Mouse (Mus musculus): Measurements from ENCODE around the gene Tnni3k. TPM values are rescaled to one million over a fixed set of nuclear protein-coding genes. Genes with fewer than 3 reads are reported as not detected.
A peak's percentile ranks its signal among the peaks of the same experiment; 100 is the strongest.
"Not testable (repeated sequence)": the region's sequence is repeated elsewhere in the genome, so short reads cannot be mapped to it uniquely, and the experiment has no call there.

The Tnni3k gene
- total RNA-seq, 2 experiments from 2014 or later: not detected

DNA sequence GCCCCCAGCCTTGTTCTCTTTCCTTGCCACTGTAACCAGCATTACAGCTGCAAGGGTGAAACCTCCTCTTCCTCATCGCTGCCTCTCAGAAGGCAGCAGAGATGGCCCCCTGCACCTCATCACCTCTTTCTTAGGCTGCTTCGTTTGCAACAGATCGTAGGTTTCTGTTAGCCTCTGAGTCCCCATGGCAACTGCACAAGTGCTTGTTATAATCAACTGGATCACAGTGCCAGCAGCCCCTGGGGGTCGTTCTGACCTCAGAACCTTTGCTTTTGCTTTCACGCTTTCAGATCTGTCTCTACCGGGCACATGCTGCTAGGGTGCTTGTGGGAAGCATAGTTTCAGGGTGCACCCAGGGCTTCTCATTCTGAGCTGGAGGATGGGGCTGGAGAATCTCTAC lies 201.9 kb downstream of the Tnni3k start:
- no peak for ATAC-seq (replicated peaks; ENCODE audit: low FRiP score, low TSS enrichment, poor library complexity, severe bottlenecking)

DNA sequence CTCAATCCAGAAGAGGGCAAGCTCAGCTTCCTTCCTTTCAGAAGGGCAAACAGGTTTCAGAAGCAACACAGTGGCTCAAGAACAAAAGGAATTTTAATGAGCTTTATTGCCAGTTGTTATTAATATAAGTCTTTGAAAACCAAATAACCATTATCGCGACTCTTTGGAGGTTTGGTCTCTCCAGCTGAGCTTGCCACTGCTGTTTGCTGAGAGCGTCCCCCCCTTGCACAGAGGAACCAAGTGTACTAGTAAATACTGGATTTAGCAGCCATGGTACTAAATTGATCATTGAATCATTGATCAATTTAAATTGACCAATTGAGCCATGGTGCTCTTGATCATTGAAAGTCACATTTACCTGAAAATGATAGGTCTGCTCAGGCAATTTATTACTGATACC lies 202.9 kb downstream of the Tnni3k start:
- no peak for ATAC-seq (replicated peaks; ENCODE audit: low FRiP score, low TSS enrichment, poor library complexity, severe bottlenecking)

DNA sequence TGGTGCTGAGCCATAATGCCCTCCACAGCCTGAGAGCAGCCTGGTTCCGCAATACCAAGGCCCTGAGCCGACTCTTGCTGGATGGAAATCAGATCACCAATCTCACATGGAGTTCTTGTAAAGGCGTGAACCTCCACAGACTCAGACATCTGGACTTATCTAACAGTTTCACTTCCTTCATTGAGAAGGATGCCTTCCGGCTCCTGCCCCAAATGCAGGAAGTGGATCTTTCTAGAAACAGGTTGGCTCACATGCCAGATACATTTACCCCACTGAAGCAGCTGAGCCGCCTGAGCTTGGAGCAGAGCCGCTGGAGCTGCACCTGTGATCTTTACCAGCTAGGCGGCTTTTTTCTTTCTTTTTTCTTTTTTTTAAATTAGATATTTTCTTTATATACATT lies 213.0 kb downstream of the Tnni3k start:
- no peak for ATAC-seq (replicated peaks; ENCODE audit: low FRiP score, low TSS enrichment, poor library complexity, severe bottlenecking)

DNA sequence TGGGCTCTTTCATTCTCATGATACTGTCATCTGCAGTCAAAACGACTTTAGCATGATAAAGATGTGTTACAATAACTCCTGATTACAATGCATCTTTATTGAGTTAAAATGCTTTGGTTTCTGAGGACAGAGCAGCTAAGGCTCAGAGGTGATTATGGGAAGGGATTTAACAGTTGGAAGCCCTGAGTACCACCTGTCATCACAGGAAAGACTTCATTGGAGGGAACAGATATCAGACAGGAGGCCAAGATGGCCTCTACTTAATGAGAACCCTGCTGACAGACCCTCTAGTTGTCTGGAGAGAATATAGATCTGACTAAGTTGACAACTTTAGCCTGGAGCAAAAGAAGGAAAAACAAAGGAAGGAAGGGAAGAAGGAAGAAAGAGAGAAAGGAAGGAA lies 214.1 kb downstream of the Tnni3k start:
- ATAC-seq (replicated peaks; ENCODE audit: low FRiP score, low TSS enrichment, poor library complexity, severe bottlenecking): no peak

DNA sequence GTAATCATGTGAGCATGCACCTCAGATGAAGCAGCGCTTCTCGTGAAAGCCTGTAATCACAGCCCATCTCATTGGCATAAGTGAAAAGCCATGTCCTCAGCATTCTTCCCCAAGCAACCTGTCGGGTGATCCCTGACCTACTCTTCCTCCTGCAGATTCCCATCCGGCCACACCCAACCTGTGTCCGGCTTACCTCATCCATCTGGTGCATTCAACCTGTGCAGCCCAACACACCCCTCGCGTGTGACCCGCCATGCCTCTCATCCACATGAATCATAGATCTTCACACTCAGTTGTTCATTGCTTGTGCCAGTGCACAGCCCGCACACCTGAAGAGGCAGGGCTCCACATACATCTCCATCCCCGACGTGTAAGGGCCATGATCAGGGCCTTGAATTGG lies 217.3 kb downstream of the Tnni3k start:
- ATAC-seq (replicated peaks; ENCODE audit: low FRiP score, low TSS enrichment, poor library complexity, severe bottlenecking): no peak

DNA sequence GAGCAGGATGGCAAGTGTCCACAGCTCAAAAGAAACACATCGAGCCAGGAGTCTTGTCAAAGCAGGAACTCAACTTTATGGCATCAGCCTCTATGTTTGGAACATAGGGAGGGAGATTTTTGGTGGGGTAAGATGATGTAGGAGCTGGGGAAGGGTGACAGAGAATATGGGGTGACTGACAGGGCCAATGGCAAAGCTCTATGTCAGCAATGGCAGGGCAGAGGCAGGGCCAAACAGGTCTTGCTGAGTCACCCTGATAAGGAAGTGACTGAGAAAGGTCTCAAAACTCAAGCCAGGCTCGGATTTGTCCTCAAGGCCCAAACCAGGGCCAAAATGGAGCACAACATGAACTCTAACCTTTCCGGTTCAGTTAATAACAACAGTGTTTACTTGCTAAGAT lies 219.1 kb downstream of the Tnni3k start:
- ATAC-seq (replicated peaks; ENCODE audit: low FRiP score, low TSS enrichment, poor library complexity, severe bottlenecking): no peak

DNA sequence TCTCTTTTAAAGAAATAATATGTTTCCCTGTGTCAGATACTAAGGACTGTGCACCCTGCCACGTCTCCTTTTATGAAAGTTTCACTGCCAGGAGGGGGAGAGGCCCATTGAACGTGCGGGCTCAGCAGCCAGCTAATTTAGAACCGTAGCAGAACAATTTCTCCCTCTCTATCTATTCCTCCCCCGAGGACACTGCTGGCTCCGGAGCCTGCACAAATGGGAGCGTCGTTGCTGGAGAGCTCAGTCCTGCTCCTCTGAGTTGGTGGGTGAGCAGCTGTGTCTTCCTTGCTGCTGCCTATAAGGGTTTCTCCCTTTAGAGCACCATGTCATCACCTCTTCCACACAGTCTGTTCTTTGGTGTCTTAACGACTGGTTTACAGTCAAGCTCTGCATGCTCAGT lies 220.8 kb downstream of the Tnni3k start:
- no peak for ATAC-seq (replicated peaks; ENCODE audit: low FRiP score, low TSS enrichment, poor library complexity, severe bottlenecking)

DNA sequence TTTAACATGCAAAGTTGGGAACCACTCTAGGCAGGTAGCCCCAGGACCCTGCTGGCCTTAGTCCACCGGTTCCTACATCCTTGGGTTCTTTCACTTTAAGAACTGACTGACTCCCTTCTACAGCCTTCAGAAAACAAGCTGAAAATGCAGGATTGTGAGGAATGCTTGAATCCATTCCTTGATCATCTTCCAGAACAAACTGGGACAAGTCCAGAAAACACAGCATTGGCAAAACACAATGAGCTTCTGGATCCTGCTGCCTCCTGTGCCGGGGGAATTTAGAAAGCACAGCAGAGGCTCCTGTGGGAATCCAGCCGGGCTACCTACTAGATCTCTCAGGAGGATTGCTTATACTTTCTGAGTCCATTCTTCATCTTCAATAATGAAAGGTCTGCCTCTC lies 229.5 kb downstream of the Tnni3k start:
- no peak for ATAC-seq (replicated peaks; ENCODE audit: low FRiP score, low TSS enrichment, poor library complexity, severe bottlenecking)

DNA sequence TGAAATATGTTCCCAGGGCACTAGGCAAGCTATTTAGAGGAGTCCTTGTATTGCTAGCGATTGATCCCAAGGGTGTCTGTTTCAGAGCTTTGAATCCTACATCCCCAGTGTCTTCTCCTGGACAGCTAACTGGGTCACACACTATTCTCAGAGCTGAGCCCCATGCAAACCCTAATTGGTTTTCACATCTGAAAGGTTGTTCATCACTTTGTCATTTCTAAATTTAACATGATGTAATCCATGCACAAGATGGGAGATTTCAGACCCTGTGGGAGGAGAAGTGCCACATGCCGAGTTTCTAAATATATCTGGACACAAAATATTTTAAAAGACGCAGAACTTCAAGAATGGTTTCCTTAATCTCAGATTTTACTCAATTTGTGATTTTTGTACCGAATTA lies 230.5 kb downstream of the Tnni3k start:
- no peak for ATAC-seq (replicated peaks; ENCODE audit: low FRiP score, low TSS enrichment, poor library complexity, severe bottlenecking)

DNA sequence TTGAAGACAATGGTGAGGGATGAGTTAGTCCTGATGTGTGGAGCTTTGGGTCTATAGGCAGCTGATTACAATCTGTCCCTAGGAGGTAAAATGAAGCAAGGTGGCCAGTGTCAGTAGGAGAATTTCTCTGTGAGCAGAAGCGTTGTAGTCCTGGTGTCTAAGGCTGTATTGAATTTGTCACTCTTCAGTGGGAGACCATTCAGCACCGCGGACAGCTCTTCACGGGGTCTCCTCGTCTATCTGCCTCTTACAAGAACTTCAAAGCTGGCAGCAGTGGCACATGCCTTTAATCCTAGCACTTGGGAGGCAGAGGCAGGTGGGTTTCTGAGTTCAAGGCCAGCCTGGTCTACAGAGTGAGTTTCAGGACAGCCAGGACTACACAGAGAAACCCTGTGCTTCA lies 235.5 kb downstream of the Tnni3k start:
- ATAC-seq (replicated peaks; ENCODE audit: low FRiP score, low TSS enrichment, poor library complexity, severe bottlenecking): not testable (repeated sequence)

DNA sequence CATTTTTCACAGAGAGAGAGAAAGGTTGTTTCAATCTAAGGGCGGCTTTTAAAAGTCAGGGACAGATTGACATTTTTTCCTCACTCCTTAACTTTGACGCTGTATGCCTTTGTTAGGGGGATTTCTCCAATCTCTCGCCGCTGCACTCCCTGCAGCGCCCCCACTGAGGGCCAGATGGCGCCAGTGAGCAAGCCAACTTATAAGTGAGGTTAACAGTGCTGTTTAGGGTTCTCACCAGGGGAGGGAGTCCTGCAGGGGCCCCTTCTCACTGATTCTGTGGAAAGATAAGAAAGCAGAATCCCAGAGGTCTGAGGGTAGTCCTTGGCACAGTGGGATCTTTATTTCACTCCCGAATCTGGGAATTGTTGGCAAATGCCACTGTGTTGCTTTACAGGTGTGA lies 237.5 kb downstream of the Tnni3k start:
- peak; percentile 94 for ATAC-seq (replicated peaks; ENCODE audit: low FRiP score, low TSS enrichment, poor library complexity, severe bottlenecking)

DNA sequence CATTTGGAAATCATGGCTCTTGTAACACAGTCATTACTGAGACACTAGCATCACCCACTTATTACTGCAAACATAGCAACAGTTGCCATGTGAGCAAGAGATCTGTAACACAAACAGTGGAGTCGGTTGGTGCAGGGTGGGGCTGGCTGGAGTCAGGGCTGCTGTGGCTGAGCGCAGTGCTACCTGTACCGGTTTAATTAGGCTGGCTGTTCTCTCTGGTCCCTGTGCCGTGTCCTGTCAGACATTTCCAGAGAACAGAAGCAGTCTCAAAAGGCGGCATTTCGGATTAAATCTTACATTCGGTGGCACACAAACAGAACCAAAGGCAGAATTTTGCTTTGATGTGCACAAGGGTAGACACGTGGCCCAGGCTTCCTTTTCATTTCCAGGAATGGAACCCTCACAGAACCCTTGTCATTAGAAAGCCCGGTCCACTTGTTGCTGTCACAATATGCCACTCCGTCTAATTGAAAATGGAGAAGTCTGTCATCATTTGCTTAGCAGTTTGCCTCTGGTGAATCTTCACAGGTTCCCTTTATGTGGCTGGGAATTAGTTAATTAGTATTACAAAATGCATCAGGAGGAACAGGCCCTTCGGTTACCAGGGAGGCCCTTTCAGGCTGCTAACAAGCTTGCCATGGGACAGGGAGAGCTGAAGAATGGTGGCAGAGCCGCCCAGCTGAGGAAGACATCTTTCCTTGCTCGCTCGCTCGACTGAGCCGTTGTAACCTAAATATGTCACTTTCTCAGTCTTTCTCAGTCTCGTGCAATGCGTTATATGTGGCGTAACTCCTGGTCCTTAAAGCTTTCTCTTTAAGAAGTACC lies 238.2 kb downstream of the Tnni3k start:
- ATAC-seq (replicated peaks; ENCODE audit: low FRiP score, low TSS enrichment, poor library complexity, severe bottlenecking): no peak

DNA sequence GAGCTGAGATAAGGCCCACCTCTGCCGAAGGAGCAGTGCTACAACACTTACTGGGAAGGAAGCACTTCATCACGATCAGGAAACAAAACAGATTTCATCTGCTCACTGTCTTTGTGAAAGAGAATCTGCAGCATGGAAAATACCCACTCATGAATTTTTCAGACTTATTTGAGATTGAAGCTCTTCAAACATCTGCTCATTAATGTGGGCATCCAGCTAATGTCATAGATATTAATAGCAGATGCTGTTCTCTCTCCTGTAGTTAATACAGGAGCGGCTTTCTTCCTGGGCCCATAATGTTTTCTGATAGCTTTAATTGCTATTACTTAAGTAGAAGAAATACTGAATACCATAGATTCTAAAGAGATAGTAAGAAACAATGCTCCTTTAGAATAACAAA lies 239.0 kb downstream of the Tnni3k start:
- ATAC-seq (replicated peaks; ENCODE audit: low FRiP score, low TSS enrichment, poor library complexity, severe bottlenecking): no peak

DNA sequence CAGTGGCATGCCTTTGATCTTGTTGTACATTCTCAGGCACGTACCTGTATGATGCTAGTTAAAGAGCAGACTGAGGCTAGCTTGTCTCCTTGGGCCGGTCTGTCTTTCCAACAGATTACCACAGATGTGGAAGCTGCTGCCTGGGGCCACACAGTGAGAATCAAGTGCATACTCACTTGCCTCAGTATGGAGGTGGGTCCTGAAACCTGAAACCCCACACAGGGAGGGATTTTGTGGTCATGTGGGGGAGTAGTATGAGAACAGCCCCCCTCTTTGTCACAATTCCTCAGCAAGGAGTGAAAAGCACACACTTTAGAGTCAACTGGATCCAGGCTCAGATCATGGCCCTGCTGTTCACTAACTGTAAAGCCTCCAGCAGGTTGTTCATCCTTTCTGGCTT lies 239.6 kb downstream of the Tnni3k start:
- no peak for ATAC-seq (replicated peaks; ENCODE audit: low FRiP score, low TSS enrichment, poor library complexity, severe bottlenecking)

DNA sequence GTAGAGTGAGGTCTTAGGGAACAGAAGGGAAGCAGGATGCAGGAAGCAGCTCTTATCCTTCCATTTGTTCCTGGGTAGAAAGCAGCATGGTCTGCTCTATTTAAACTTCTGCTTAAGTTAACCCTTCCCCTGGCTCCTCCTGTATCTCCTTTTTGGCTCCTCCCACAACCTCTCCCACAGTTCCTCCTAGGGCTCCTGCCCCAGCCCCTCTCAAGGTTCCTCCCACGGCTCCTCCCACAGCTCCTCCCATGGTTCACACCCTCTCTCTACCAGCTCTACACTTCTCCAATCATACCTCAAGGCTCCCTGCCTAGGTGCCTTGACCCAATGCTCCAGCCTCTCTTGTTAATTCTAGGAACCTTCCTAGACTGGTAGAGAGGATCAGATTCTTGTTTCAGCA lies 242.3 kb downstream of the Tnni3k start:
- ATAC-seq (replicated peaks; ENCODE audit: low FRiP score, low TSS enrichment, poor library complexity, severe bottlenecking): no peak

DNA sequence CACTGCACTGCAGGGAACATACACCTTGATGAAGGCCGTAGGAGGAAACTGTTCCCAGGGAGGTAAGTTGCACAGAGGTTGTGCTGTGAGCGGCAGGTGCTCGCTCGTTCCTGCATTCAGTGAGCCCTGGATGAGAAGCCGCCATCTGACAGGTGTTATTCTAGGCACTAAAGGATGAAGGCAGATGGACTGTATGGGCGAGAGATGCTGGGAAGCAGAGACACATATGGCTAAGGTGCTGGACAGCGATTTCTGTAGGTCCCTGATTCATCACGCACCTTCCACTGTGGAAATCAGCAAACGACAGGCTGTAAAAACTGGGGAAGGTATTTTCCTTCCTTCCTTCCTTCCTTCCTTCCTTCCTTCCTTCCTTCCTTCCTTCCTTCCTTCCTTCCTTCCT lies 243.4 kb downstream of the Tnni3k start:
- no peak for ATAC-seq (replicated peaks; ENCODE audit: low FRiP score, low TSS enrichment, poor library complexity, severe bottlenecking)

DNA sequence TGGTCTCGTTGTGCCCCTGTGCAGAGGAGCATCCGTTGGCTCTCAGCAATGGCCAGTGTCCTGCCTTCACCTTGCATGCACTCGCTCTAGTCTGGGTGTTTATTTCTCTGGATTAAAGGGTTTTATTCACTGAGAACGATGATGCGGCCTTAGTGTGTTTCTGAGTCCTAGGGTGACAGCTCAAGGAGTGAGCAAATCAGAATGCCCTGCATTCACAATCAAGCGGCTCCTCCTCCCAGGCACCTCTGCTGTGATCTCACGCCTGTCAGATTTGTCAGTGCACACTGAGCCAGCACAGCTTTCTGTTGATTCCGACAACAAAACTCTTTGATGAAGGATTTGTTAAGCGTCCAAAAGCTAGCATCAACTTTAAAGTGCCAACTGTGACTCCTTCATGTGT lies 243.9 kb downstream of the Tnni3k start:
- ATAC-seq (replicated peaks; ENCODE audit: low FRiP score, low TSS enrichment, poor library complexity, severe bottlenecking): no peak

DNA sequence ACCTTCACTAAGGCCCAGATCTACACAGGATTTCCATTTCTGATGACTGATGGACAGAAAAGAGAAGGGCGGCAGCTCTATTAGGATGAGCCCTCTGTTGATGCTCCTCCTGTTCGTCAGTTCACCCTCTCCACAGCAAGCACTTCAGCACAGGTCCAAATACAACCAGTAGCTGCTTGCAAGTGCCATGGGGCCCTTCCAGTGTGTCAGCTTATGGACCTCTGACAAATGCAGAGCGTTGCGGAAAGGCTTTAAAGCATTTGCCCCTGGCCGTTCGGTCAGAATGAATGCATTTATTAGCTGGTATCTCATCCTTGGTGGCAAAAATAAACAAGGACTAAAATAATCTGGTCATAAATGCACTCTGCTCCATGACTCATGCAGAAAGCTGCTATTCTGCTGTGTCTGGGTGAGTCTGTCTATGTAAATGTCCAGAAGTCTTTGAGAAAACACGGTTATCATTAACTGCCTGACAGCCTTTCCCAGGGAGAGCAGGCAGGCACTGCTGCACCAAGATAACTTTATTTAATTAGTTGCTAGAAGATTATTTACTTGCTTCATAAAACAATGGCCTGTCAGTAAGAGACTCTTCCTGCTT lies 244.8 kb downstream of the Tnni3k start:
- no peak for ATAC-seq (replicated peaks; ENCODE audit: low FRiP score, low TSS enrichment, poor library complexity, severe bottlenecking)

DNA sequence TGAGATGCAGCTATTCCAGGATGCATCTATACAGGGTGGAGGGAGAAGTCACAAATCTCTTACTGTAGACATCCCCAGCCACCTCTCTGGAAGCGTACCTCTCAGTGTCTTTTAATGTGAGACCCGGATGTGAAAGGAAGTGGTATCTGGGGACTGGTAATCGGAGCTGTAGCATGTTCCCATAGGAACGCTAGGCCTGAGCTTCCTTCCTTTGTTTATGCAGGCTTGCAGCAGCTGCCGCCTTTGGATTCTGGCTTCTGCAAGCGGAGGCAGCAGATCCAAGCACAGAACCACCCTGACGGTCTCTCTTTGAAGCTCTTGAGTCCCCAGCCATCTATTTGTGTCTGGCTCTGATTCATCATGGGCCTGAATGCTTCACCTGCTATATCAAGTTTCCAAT lies 248.6 kb downstream of the Tnni3k start:
- ATAC-seq (replicated peaks; ENCODE audit: low FRiP score, low TSS enrichment, poor library complexity, severe bottlenecking): no peak

DNA sequence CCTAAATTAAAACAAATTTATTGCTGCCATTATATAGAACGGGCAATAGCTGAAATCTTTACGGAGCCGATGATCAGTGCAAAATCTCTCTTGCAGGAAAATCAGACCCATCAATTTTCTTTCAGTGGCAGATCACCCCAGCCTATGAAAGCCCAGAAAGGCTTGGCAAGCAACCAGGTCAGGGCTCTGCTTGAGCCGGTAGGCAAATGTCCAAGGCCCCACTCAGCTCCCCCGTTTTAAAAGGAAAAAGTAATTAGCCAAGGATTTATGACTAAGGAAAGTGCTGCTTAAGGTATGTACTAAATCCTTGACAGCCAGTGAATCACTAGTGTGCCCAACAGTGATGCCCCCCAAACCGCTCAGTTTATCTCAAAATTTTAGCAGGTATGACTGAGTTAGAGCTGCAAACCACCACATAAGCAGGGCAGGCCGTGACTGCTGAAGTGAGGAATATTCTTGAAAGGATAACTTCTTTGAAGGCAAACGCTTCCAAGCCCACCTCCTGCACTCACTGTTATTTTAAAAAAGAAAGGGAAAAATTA lies 254.2 kb downstream of the Tnni3k start:
- ATAC-seq (replicated peaks; ENCODE audit: low FRiP score, low TSS enrichment, poor library complexity, severe bottlenecking): no peak

DNA sequence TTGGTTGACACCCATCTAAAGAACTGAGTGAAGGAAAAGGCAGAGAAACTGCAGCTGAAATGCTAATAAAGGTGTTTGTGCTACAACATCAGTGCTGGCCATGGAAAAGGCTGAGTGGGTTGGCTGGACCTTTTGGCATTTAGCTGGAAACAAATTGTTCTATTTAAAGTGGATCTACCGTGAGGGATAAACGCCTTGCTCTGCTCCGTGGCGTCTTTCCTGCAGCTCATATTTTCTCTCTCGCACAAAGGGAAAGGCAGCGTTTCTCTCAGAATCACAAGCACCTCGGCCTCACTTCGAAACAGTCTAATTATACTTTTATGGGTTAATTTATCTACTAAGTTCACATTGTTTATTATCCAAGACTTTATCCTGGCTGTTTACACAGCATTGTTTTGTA lies 254.8 kb downstream of the Tnni3k start:
- ATAC-seq (replicated peaks; ENCODE audit: low FRiP score, low TSS enrichment, poor library complexity, severe bottlenecking): no peak

Measured in megakaryocyte-erythroid progenitor cell, adult 5-6 weeks (primary cell).